Mouse (Mus musculus): ENCODE data around the gene Cables2. TPM values are rescaled to one million over a fixed set of nuclear protein-coding genes. Genes with fewer than 3 reads are reported as not detected.

Cables2 gene
- polyA plus RNA-seq (2016; fragmentation: Nextera tagmentation; extraction: Ambion mirVana) = 21.2 and 23.5 TPM in 2 replicates

- 8% methylated on average over 56 of the region's 68 CpGs for WGBS
These were observed at the start of gene Cables2 for GRCm38 (mm10) chr2:180273394-180274244. Gene Cables2, minus strand, starts transcription at chr2:180273496.

GRCm38 (mm10) chr2:180322674-180323355, 49.5 kb upstream of the Cables2 start:
- no peak overlapping the region for H3K4me2 ChIP-seq (replicated peaks)
- ATAC-seq (ENCODE audit: insufficient number of reproducible peaks, insufficient read depth, low FRiP score, low TSS enrichment) = peak; percentile 52; the same call in 1 of the 2 replicates
- WGBS = 28% methylated on average over 14 of the region's 14 CpGs

More at GRCm38 (mm10) chr2:180273394-180274244, at the start of gene Cables2:
- peak; percentile 91 for ATAC-seq (ENCODE audit: insufficient number of reproducible peaks, insufficient read depth, low FRiP score, low TSS enrichment)
- peak within 1 kb of the TSS; percentile 72; the same call in 1 of the 2 replicates for H3K27ac ChIP-seq
- peak within 1 kb of the TSS; percentile 94 for H3K4me3 ChIP-seq
- peaks cover 8% of the 10 kb centered on the region; the same call in 1 of the 2 replicates for H3K36me3 ChIP-seq
- no peaks in the 10 kb centered on the region for H3K9me3 ChIP-seq
- H3K4me1 ChIP-seq = peaks cover 22% of the 10 kb centered on the region
- peak within 1 kb of the TSS; percentile 93 for H3K4me2 ChIP-seq (replicated peaks)
- 0 out of 2 replicates have a peak, but pooled peaks cover 2% of the 10 kb centered on the region for H3K27me3 ChIP-seq
- peak within 1 kb of the TSS; percentile 96 for H3K9ac ChIP-seq

DNA sequence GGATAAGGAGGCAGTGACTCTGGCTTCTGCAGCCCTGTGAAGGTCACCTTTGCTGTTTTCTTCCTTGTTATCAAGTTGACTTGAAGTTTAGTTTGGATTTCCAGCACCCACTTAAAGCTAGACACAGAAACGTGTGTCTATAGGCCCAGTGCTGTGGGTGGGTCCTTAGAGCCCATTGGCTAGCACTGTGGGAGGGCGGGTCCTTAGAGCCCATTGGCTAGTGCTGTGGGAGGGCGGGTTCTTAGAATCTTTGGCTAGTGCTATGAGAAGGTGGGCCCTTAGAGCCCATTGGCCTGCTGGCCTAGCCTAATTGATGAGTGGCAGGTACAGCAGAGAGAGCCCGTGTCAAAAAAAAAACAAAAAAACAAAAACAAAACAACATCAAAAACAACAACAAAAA, 46.9 kb upstream of the Cables2 start:
- WGBS = 75% methylated on average over 4 of the region's 4 CpGs
- Histone ChIP-seq H3K27me3 (no peaks in the 10 kb centered on the region), H3K4me1 (peaks cover 5% of the 10 kb centered on the region), H3K9ac (no peak overlapping the region), H3K4me3 (no peak overlapping the region), H3K36me3 (no peaks in the 10 kb centered on the region), H3K27ac (no peak overlapping the region), H3K9me3 (no peaks in the 10 kb centered on the region), H3K4me2 (replicated peaks) (no peak overlapping the region)
- no peak for ATAC-seq (ENCODE audit: insufficient number of reproducible peaks, insufficient read depth, low FRiP score, low TSS enrichment)

More at GRCm38 (mm10) chr2:180322674-180323355, 49.5 kb upstream of the Cables2 start:
- H3K36me3 ChIP-seq = no peaks in the 10 kb centered on the region
- H3K9me3 ChIP-seq = no peaks in the 10 kb centered on the region
- H3K27me3 ChIP-seq = no peaks in the 10 kb centered on the region
- H3K9ac ChIP-seq = no peak overlapping the region
- peaks cover 5% of the 10 kb centered on the region for H3K4me1 ChIP-seq
- H3K4me3 ChIP-seq = no peak overlapping the region
- H3K27ac ChIP-seq = no peak overlapping the region

GRCm38 (mm10) chr2:180317591-180317990, 44.3 kb upstream of the Cables2 start:
- no peak overlapping the region for H3K27ac ChIP-seq
- no peaks in the 10 kb centered on the region for H3K36me3 ChIP-seq
- no peak for ATAC-seq (ENCODE audit: insufficient number of reproducible peaks, insufficient read depth, low FRiP score, low TSS enrichment)
- H3K9me3 ChIP-seq = no peaks in the 10 kb centered on the region
- no peak overlapping the region for H3K4me3 ChIP-seq
- no peaks in the 10 kb centered on the region for H3K27me3 ChIP-seq
- H3K9ac ChIP-seq = no peak overlapping the region
- WGBS = 79% methylated on average over 7 of the region's 7 CpGs
- H3K4me2 ChIP-seq (replicated peaks) = no peak overlapping the region
- peaks cover 2% of the 10 kb centered on the region for H3K4me1 ChIP-seq

- Histone ChIP-seq H3K4me1 (no peaks in the 10 kb centered on the region), H3K36me3 (no peaks in the 10 kb centered on the region), H3K27me3 (no peaks in the 10 kb centered on the region), H3K4me3 (no peak overlapping the region), H3K4me2 (replicated peaks) (no peak overlapping the region), H3K9ac (no peak overlapping the region), H3K9me3 (no peaks in the 10 kb centered on the region), H3K27ac (no peak overlapping the region)
- ATAC-seq (ENCODE audit: insufficient number of reproducible peaks, insufficient read depth, low FRiP score, low TSS enrichment) = no peak
- 87% methylated on average over 2 of the region's 2 CpGs for WGBS
These were observed 41.0 kb upstream of the Cables2 start for GRCm38 (mm10) chr2:180314292-180314691.

DNA sequence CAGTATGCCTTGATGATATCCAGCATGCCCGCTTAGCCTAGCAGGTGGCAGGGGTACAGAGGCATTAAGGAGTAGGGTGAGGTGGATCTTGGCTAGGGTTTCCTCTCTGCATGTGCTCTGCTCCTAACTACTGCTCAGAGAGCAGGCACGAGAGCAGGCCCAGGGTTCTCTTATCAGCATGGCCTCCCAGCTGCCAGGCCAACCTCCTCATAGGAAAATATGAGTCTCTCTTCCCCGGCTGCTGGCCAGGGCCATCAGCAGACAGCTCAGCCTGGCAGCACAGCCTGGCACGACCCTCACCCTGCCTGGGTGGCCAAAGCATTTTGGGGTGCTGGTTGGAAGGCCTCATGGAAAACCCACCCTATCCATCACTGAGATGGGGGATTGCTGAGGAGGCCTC, 37.9 kb upstream of the Cables2 start:
- no peak overlapping the region for H3K27ac ChIP-seq
- no peaks in the 10 kb centered on the region for H3K36me3 ChIP-seq
- ATAC-seq (ENCODE audit: insufficient number of reproducible peaks, insufficient read depth, low FRiP score, low TSS enrichment) = no peak
- H3K4me2 ChIP-seq (replicated peaks) = no peak overlapping the region
- H3K27me3 ChIP-seq = no peaks in the 10 kb centered on the region
- no peaks in the 10 kb centered on the region for H3K4me1 ChIP-seq
- H3K4me3 ChIP-seq = no peak overlapping the region
- no peaks in the 10 kb centered on the region for H3K9me3 ChIP-seq
- WGBS = 82% methylated on average over 4 of the region's 4 CpGs
- H3K9ac ChIP-seq = no peak overlapping the region

DNA sequence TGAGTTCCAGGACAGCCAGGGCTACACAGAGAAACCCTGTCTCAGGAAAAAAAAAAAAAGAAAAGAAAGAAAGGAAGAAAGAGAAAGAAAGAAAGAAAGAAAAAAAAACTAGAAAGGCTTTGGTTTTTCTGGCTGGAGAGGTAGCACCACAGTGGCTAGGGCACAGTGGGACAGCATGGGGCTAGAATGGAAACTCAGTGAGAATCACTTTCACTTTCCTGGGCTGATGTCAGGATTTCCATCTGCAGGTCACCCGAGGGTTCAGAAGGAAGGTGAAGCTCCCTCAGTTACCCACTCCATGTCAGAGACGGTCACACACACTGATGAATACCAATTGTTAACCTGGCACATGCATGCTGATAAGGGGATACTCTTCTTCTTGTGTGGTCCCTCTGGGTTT, 34.4 kb upstream of the Cables2 start:
- ATAC-seq (ENCODE audit: insufficient number of reproducible peaks, insufficient read depth, low FRiP score, low TSS enrichment) = no peak
- no peaks in the 10 kb centered on the region for H3K9me3 ChIP-seq
- H3K27ac ChIP-seq = no peak overlapping the region
- no peaks in the 10 kb centered on the region for H3K27me3 ChIP-seq
- WGBS = 49% methylated on average over 2 of the region's 2 CpGs
- H3K4me3 ChIP-seq = no peak overlapping the region
- no peaks in the 10 kb centered on the region for H3K4me1 ChIP-seq
- H3K4me2 ChIP-seq (replicated peaks) = no peak overlapping the region
- no peak overlapping the region for H3K9ac ChIP-seq
- H3K36me3 ChIP-seq = no peaks in the 10 kb centered on the region

DNA sequence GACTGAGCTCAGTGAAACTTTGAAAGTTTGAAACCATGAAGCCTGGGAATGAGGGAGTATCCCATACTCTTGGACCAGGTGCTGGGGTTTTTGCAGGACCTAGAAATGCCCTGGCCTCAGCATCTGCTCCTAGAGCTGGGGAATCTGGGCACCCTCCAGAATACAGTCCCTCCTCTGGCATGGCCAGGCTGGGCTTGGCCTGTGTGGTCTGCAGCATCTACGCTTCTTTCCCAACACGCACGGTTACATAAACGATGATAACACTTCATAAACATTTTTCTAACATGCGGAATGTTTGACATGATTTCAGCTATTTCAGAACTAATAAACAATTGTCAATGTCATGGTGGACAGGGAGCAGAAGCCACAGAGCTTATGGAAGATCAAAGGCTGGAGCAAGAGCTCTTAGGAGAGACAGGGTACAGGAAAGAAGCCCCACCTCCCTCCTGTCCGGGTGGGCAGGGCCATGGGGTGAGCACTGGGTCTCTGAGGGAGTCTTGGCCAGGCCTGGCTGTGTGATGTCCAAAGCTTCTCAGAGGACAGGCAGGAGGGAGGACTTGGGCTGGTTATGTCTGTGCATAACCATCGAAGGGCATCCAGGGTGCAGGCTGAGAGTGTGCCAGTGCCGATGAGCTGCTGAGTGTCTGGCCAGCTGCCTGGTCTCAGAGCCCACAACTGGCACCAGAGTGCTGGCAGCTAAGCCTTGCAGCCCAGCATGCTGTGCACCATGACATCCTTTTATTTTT, 33.3 kb upstream of the Cables2 start:
- Histone ChIP-seq H3K27ac (no peak overlapping the region), H3K9me3 (no peaks in the 10 kb centered on the region), H3K4me2 (replicated peaks) (no peak overlapping the region), H3K4me1 (no peaks in the 10 kb centered on the region), H3K27me3 (no peaks in the 10 kb centered on the region), H3K9ac (no peak overlapping the region), H3K36me3 (no peaks in the 10 kb centered on the region), H3K4me3 (no peak overlapping the region)
- no peak for ATAC-seq (ENCODE audit: insufficient number of reproducible peaks, insufficient read depth, low FRiP score, low TSS enrichment)
- WGBS = 82% methylated on average over 8 of the region's 8 CpGs

- H3K4me2 ChIP-seq (replicated peaks) = no peak overlapping the region
- H3K27ac ChIP-seq = no peak overlapping the region
- no peaks in the 10 kb centered on the region for H3K4me1 ChIP-seq
- no peak for ATAC-seq (ENCODE audit: insufficient number of reproducible peaks, insufficient read depth, low FRiP score, low TSS enrichment)
- H3K4me3 ChIP-seq = no peak overlapping the region
- H3K36me3 ChIP-seq = no peaks in the 10 kb centered on the region
- WGBS = 77% methylated on average over 2 of the region's 2 CpGs
- no peaks in the 10 kb centered on the region for H3K9me3 ChIP-seq
- H3K9ac ChIP-seq = no peak overlapping the region
- H3K27me3 ChIP-seq = no peaks in the 10 kb centered on the region
These were observed 32.7 kb upstream of the Cables2 start for GRCm38 (mm10) chr2:180306009-180306408.

DNA sequence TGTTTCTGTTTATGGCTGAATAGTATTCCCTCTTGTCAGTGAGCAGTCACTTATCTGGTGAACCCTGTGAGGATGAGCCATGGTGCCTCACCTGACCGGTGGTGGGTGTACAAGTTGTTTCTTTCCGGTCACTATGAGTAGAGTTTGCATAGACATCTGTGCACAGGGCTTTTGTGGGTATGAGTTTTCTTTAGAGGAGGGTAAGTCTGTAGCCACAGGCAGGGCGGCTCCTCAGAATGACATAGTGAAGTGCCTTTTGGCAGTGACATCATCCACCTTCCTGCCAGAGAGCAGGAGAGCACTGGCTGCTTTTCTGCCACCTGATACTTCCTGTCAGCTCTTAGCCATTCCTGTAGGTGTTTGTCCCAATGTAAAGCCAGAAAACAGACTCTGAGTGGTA, 32.2 kb upstream of the Cables2 start:
- no peak for ATAC-seq (ENCODE audit: insufficient number of reproducible peaks, insufficient read depth, low FRiP score, low TSS enrichment)
- Histone ChIP-seq H3K4me1 (no peaks in the 10 kb centered on the region), H3K36me3 (no peaks in the 10 kb centered on the region), H3K9ac (no peak overlapping the region), H3K27ac (no peak overlapping the region), H3K27me3 (no peaks in the 10 kb centered on the region), H3K9me3 (no peaks in the 10 kb centered on the region), H3K4me3 (no peak overlapping the region), H3K4me2 (replicated peaks) (no peak overlapping the region)
- WGBS = 83% methylated on average over 3 of the region's 3 CpGs

GRCm38 (mm10) chr2:180304554-180304953, 31.3 kb upstream of the Cables2 start:
- Histone ChIP-seq H3K9me3 (no peaks in the 10 kb centered on the region), H3K4me2 (replicated peaks) (no peak overlapping the region), H3K36me3 (no peaks in the 10 kb centered on the region), H3K9ac (no peak overlapping the region), H3K4me1 (no peaks in the 10 kb centered on the region), H3K27me3 (no peaks in the 10 kb centered on the region), H3K4me3 (no peak overlapping the region), H3K27ac (no peak overlapping the region)
- no peak for ATAC-seq (ENCODE audit: insufficient number of reproducible peaks, insufficient read depth, low FRiP score, low TSS enrichment)
- 60% methylated on average over 4 of the region's 4 CpGs for WGBS

Data from embryonic facial prominence, embryonic 12.5 days (tissue).